ENCODE assay signal across 8 mouse cellular contexts in the genomic region with DNA sequence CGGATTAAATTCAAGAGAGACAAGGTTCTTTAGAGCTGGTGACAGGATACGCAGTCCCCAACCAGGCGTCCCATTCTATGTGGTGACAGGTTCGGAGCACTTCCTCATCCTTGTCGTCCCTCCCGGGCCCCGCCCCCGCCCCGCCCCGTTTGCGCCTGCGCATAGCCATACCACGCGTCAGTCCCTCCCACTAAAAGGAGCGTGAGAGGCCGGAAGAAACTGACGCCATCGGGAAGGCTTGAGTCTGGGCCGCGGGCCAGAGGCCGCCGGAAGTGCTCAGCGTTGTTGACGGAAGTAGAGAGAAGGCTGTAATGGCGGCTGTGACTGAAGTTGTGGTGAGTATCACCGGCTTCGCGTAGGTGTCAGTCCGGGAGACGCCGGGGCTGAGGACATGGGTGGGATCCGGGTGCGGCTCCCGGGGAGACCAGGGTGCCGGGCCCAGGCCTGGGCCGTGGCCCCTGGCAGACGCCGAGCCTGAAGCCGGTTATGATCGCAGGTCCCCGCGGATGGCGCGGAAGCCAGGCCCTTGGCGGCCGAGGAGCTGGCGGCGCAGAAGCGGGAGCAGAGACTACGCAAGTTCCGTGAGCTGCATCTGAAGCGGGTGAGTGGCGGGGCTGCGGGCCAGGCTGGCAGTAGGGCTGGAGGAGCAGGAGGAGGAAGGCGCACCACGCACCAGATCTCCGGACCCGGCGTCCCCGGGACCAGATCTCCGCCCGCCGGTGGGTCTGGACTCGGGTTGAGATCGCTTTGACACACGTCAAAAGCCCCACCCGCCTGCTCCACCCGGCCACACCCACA. TPM values are rescaled to one million over a fixed set of nuclear protein-coding genes. Genes with fewer than 3 reads are reported as not detected.
DNase-seq lines count a peak whose midpoint lies in the region; ATAC-seq lines count a peak whose summit lies in the region.

Syf2 (plus strand) TSS at position 215 of the 798 bp plus-strand sequence.

- peaks cover 72% of the 10 kb centered on the region for H3K36me3 ChIP-seq in megakaryocyte, embryonic 14.5 days (replicated peaks; ENCODE audit: low read length)

- peak; percentile 99 for DNase-seq in ZHBTc4 (ENCODE audit: low read depth, low spot score)
- peak; percentile 88 to 94 for DNase-seq in gastrocnemius, adult 8-10 months (ENCODE audit: low spot score in 2 of 2)
- DNase-seq in hindlimb bud, embryonic 11.5 days (ENCODE audit: extremely low spot score, low read depth, low spot score): peak; percentile 77
- peak; percentile 79 to 92 for DNase-seq in left cerebral cortex, adult 8-10 months (ENCODE audit: low spot score in 2 of 2)
- DNase-seq in right cerebral cortex, postnatal 10 days (ENCODE audit: low spot score in 2 of 2): peak; percentile 98
- peak; percentile 86 for DNase-seq in urinary bladder, postnatal 25 days (ENCODE audit: low spot score)

- peak within 1 kb of the TSS; percentile 100 for H3K4me3 ChIP-seq in megakaryocyte, embryonic 14.5 days (replicated peaks)

- H3K27me3 ChIP-seq in megakaryocyte, embryonic 14.5 days (replicated peaks): no peaks in the 10 kb centered on the region

- H3K9me3 ChIP-seq in megakaryocyte, embryonic 14.5 days: no peaks in the 10 kb centered on the region

- H3K4me1 ChIP-seq in megakaryocyte, embryonic 14.5 days: peaks cover 51% of the 10 kb centered on the region

- peak; percentile 80 for ATAC-seq in common myeloid progenitor, adult 5-6 weeks (replicated peaks; ENCODE audit: low read depth, poor library complexity, severe bottlenecking)

RNA-seq across cellular contexts. Expression of gene Syf2, which starts in this region (rescaled TPM):
- 230 and 275 TPM in 2 replicates for total RNA-seq in common myeloid progenitor, adult 5-6 weeks (2017)
- total RNA-seq in gastrocnemius, adult 8-10 months (2022): 10 to 100 TPM; 33.5 to 45.5 (median 39.6) TPM
- total RNA-seq in left cerebral cortex, adult 8-10 months (2022): 10 to 100 TPM; 48.4 to 62.7 (median 56.9) TPM
- 6.0 and 63.1 TPM in 2 replicates for polyA plus RNA-seq in megakaryocyte, embryonic 14.5 days (2012; ENCODE audit: insufficient read depth, low replicate concordance)

Comparison
In these comparisons a context has a peak if more than half of its experiments do, and no peak if none do; other contexts are left out.
1. Peak in every context shown above with its lines: DNase-seq, ATAC-seq and H3K4me3 ChIP-seq.